Mouse (Mus musculus): ENCODE results near the gene Zfp598. TPM values are rescaled to one million over a fixed set of nuclear protein-coding genes. Genes with fewer than 3 reads are reported as not detected.

Gene Zfp598
- polyA plus RNA-seq, 1 experiment, result 76.3 TPM

- TF ChIP-seq CTCF (IDR thresholded peaks at IDR 0.05; ENCODE audit: borderline replicate concordance, extremely low read depth, insufficient read depth, insufficient read length), result no peak
- TF ChIP-seq POLR2A (IDR thresholded peaks at IDR 0.05; ENCODE audit: borderline replicate concordance, extremely low read depth, insufficient read depth, insufficient read length, poor library complexity, severe bottlenecking), result no peak
- no peak for DNase-seq (ENCODE audit: low read depth)
Observed at GRCm38 (mm10) chr17:24670246-24670844, 858 bp downstream of the Zfp598 start.

DNA sequence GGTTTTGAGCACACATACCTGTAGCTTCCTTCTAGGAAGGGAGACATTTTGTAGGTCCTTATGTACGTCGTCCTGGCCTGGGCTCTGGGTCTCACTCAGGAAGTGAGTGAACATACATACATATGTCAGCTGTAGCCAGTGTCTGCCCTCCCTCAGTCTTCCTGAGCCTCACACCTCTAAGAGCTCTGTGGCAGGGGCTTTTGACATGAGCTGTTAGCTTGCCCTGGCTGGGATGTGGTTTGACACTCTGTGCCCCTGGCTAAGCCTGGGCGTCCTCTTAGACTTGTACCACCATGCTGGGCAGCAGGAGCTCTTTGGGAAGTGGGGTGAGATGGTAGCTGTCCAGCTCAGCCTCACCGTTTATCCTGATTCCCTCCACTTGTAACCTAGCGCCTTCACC is 1.9 kb downstream of the Zfp598 start:
- no peak for TF ChIP-seq POLR2A (IDR thresholded peaks at IDR 0.05; ENCODE audit: borderline replicate concordance, extremely low read depth, insufficient read depth, insufficient read length, poor library complexity, severe bottlenecking)
- no peak for TF ChIP-seq CTCF (IDR thresholded peaks at IDR 0.05; ENCODE audit: borderline replicate concordance, extremely low read depth, insufficient read depth, insufficient read length)

DNA sequence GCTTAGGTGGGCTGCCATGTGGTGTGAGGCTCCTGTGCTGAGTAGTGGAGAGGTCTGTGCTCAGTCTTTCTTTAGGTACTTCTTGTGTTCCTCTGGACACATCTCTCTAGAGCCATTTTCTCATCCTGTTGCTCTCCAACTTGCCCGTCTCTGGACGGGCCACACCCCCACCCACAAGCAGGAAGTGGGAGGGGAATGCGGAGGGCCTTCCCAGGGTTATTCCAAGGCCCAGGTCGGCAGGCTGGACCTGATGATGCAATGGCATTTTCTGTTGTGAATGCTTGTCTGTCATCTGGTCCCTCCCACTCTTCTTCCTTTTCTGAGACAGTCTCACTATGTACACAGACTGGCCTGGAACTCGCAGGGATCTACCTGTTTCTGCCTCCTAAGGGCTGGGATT is 2.7 kb downstream of the Zfp598 start:
- no peak for DNase-seq (ENCODE audit: low read depth)
- TF ChIP-seq CTCF (IDR thresholded peaks at IDR 0.05; ENCODE audit: borderline replicate concordance, extremely low read depth, insufficient read depth, insufficient read length), result no peak
- no peak for TF ChIP-seq POLR2A (IDR thresholded peaks at IDR 0.05; ENCODE audit: borderline replicate concordance, extremely low read depth, insufficient read depth, insufficient read length, poor library complexity, severe bottlenecking)

More for the DNA sequence above, 1.9 kb downstream of the Zfp598 start:
- no peak for DNase-seq (ENCODE audit: low read depth)

- no peak for DNase-seq (ENCODE audit: low read depth)
- TF ChIP-seq POLR2A (IDR thresholded peaks at IDR 0.05; ENCODE audit: borderline replicate concordance, extremely low read depth, insufficient read depth, insufficient read length, poor library complexity, severe bottlenecking) (no peak), CTCF (IDR thresholded peaks at IDR 0.05; ENCODE audit: borderline replicate concordance, extremely low read depth, insufficient read depth, insufficient read length) (no peak)
Observed at GRCm38 (mm10) chr17:24674277-24674676, 4.8 kb downstream of the Zfp598 start.

DNA sequence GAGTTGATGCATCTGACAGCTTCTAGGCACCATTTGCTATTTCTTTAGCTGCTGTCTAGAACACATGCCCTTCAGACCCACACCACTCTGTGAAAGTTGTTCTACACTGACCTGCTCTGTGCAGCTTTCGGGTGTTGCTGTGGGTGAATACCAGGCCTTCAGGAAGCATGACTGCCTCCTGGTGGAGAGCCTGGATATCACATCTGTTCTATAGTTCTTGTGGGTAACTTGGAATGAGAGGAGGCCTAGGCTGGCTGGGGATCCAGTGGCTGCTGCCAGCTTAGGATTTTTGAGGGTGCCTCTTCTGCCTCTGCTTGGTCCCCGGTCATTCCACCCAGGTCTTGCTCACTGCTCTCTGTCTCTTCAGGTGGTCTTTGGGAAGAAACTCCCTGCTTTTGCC is 6.7 kb downstream of the Zfp598 start:
- TF ChIP-seq POLR2A (IDR thresholded peaks at IDR 0.05; ENCODE audit: borderline replicate concordance, extremely low read depth, insufficient read depth, insufficient read length, poor library complexity, severe bottlenecking) (no peak), CTCF (IDR thresholded peaks at IDR 0.05; ENCODE audit: borderline replicate concordance, extremely low read depth, insufficient read depth, insufficient read length) (peak; percentile 74; the same call in 1 of the 2 replicates)
- DNase-seq (ENCODE audit: low read depth), result peak; percentile 67

DNA sequence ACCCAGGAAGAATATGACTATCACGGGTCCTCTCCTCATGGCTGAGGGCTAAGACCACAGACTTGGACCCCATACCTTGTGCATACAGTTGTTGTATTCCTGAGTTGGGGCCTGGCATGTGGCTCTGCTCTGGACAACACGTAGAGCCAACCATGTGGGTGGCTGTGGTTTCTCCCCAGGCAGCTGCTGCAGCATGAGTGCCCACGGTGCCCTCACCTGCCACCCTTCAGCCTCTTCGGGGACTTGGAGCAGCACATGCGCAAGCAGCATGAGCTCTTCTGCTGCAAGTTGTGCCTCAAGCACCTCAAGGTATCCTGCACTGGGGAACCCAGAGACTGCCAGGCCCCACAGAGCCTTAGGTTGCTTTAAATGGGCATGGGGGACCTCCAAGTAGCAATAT is 7.4 kb downstream of the Zfp598 start:
- DNase-seq (ENCODE audit: low read depth), result no peak
- TF ChIP-seq POLR2A (IDR thresholded peaks at IDR 0.05; ENCODE audit: borderline replicate concordance, extremely low read depth, insufficient read depth, insufficient read length, poor library complexity, severe bottlenecking) (no peak), CTCF (IDR thresholded peaks at IDR 0.05; ENCODE audit: borderline replicate concordance, extremely low read depth, insufficient read depth, insufficient read length) (no peak)

DNA sequence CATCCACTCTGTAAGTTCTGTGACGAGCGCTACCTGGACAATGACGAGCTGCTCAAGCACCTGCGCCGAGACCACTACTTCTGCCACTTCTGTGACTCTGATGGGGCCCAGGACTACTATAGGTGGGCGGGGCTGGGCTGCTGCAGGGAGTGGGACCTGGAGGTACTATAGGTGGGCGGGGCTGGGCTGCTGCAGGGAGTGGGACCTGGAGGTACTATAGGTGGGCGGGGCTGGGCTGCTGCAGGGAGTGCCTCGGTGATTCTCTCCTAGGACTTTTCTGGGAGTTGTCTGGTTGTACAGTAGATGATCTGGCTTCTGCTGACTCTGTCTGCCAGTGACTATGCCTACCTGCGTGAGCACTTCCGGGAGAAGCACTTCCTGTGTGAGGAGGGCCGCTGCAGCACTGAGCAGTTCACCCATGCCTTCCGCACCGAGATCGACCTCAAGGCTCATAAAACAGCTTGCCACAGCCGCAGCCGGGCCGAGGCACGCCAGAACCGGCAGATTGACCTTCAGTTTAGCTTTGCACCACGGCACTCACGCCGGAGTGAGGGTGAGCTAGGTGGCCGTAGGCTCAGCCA is 8.1 kb downstream of the Zfp598 start:
- DNase-seq (ENCODE audit: low read depth), result no peak
- TF ChIP-seq POLR2A (IDR thresholded peaks at IDR 0.05; ENCODE audit: borderline replicate concordance, extremely low read depth, insufficient read depth, insufficient read length, poor library complexity, severe bottlenecking), result no peak
- no peak for TF ChIP-seq CTCF (IDR thresholded peaks at IDR 0.05; ENCODE audit: borderline replicate concordance, extremely low read depth, insufficient read depth, insufficient read length)

DNA sequence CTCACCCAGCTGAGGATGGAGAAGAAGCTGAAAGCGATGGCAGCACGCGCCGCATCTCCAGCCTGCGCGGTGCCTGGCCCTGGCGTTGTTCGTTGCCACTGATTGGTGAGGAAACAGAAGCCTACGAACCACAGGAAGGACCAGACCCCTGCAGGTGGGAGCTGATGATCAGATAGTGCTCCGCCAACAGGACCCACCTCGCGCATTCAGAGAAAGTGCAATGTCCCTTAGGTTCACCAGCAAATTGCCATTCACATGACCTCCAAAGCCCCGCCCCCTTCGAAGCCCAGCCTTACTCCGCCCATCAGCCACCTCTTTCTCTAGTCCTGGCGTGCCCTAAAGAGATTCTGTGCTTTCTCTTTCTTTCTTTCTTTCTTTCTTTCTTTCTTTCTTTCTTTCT is 17.0 kb downstream of the Zfp598 start:
- DNase-seq (ENCODE audit: low read depth), result peak; percentile 25
- no peak for TF ChIP-seq POLR2A (IDR thresholded peaks at IDR 0.05; ENCODE audit: borderline replicate concordance, extremely low read depth, insufficient read depth, insufficient read length, poor library complexity, severe bottlenecking)
- no peak for TF ChIP-seq CTCF (IDR thresholded peaks at IDR 0.05; ENCODE audit: borderline replicate concordance, extremely low read depth, insufficient read depth, insufficient read length)

GRCm38 (mm10) chr17:24687146-24687595 is 17.7 kb downstream of the Zfp598 start:
- DNase-seq (ENCODE audit: low read depth), result peak; percentile 30
- TF ChIP-seq CTCF (IDR thresholded peaks at IDR 0.05; ENCODE audit: borderline replicate concordance, extremely low read depth, insufficient read depth, insufficient read length) (no peak), POLR2A (IDR thresholded peaks at IDR 0.05; ENCODE audit: borderline replicate concordance, extremely low read depth, insufficient read depth, insufficient read length, poor library complexity, severe bottlenecking) (no peak)

DNA sequence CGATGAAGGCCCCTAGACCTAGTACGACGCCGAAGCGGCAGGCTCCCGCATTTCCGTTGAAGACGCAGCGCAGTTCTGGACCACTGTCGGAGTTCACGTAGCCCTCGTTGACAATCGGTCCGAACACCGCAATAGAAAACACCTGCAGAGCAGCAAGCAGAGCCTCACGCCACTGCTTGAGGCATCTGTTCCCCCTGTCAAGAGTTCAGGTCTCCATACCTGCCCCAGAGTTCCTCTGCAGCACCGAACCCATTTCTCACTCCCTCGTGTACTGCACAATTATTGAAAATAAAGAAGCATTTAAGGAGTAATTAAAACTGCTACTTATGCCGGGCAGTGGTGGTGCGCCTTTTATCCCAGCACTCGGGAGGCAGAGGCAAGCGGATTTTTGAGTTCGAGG is 18.1 kb downstream of the Zfp598 start:
- TF ChIP-seq CTCF (IDR thresholded peaks at IDR 0.05; ENCODE audit: borderline replicate concordance, extremely low read depth, insufficient read depth, insufficient read length) (no peak), POLR2A (IDR thresholded peaks at IDR 0.05; ENCODE audit: borderline replicate concordance, extremely low read depth, insufficient read depth, insufficient read length, poor library complexity, severe bottlenecking) (no peak)
- DNase-seq (ENCODE audit: low read depth), result no peak

GRCm38 (mm10) chr17:24689251-24690081 is 20.0 kb downstream of the Zfp598 start, which contains the start of gene Syngr3:
Syngr3 (minus strand) TSS chr17:24689955.
- TF ChIP-seq CTCF (IDR thresholded peaks at IDR 0.05; ENCODE audit: borderline replicate concordance, extremely low read depth, insufficient read depth, insufficient read length), result no peak
- TF ChIP-seq POLR2A (IDR thresholded peaks at IDR 0.05; ENCODE audit: borderline replicate concordance, extremely low read depth, insufficient read depth, insufficient read length, poor library complexity, severe bottlenecking), result peak; percentile 38
- peak; percentile 68 for DNase-seq (ENCODE audit: low read depth)

All from brain, embryonic 14.5 days (tissue).